Comparison of ENCODE assay signal across 26 mouse cellular contexts in genomic region chr10:44604512-44604911, GRCm38 (mm10).
DNase-seq lines count a peak whose midpoint lies in the region; TF ChIP-seq lines count a peak whose summit lies in the region.
"Had no signal": no experiment of that assay in that cellular context is flagged by ENCODE, and none has a peak within 500 bp of the region (broad histone marks: within the 10 kb centered on the region; RNA-seq: fewer than 3 reads in every experiment).

No protein-coding gene starts in this region.

- H3K27ac ChIP-seq in liver, adult 2 months (replicated peaks; ENCODE audit: insufficient read depth, low read depth, low read length): no peak overlapping the region
- H3K27ac ChIP-seq: embryonic facial prominence, embryonic 12.5 days; forebrain, embryonic 10.5 days; gastrocnemius, adult 2 months; kidney, postnatal 0 days; liver, embryonic 13.5 days; midbrain, embryonic 13.5 days; neural tube, embryonic 15.5 days had no signal

- 27% methylated on average over 11 of the region's 11 CpGs for WGBS in liver, adult 2 months

- no peaks in the 10 kb centered on the region for H3K27me3 ChIP-seq in liver, adult 2 months (ENCODE audit: control insufficient read depth, insufficient read depth, low read length)
- H3K27me3 ChIP-seq: embryonic facial prominence, embryonic 12.5 days; liver, embryonic 13.5 days; midbrain, embryonic 13.5 days; neural tube, embryonic 15.5 days had no signal

- no peak for TF ChIP-seq CTCF in liver, adult 2 months (IDR thresholded peaks at IDR 0.05; ENCODE audit: low read depth, low read length)

- no peak overlapping the region for H3K9ac ChIP-seq in liver, adult 2 months (ENCODE audit: low read depth, low read length)
- H3K9ac ChIP-seq: embryonic facial prominence, embryonic 12.5 days; liver, embryonic 13.5 days; midbrain, embryonic 13.5 days; neural tube, embryonic 15.5 days had no signal

- no peaks in the 10 kb centered on the region for H3K36me3 ChIP-seq in liver, adult 2 months (ENCODE audit: control insufficient read depth, insufficient read depth, low read length)
- H3K36me3 ChIP-seq: embryonic facial prominence, embryonic 12.5 days; forebrain, embryonic 10.5 days; G1E; liver, embryonic 13.5 days; midbrain, embryonic 13.5 days; neural tube, embryonic 15.5 days had no signal

- H3K4me3 ChIP-seq in liver, adult 2 months (ENCODE audit: insufficient read depth, low read depth, low read length): no peak overlapping the region
- H3K4me3 ChIP-seq: embryonic facial prominence, embryonic 12.5 days; forebrain, embryonic 10.5 days; gastrocnemius, adult 2 months; liver, embryonic 13.5 days; midbrain, embryonic 13.5 days; neural tube, embryonic 15.5 days had no signal

- no peak for TF ChIP-seq POLR2A in liver, adult 2 months (IDR thresholded peaks at IDR 0.05; ENCODE audit: extremely low read depth, insufficient read depth, low read length)

- peak; percentile 39 for DNase-seq in kidney, adult 11 months
- no peak for DNase-seq in kidney, postnatal 10 days
- DNase-seq in liver, adult 2 months (ENCODE audit: extremely low read depth, low read depth, low spot score): peak; percentile 92
- DNase-seq in liver: no peak
- peak; percentile 46 for DNase-seq in fat pad, adult 2 months (ENCODE audit: extremely low read depth, low read depth, low spot score)
- DNase-seq in yolk sac, embryonic 10.5 days (ENCODE audit: low spot score): peak; percentile 33
- DNase-seq in adrenal gland, adult 8-10 months: no peak
- DNase-seq: adrenal gland, postnatal 10 days; cerebellum, adult 11 months; cerebellum, adult 9-10 months; cerebellum, postnatal 36 days; embryo, embryonic 11 days; gastrocnemius, adult 2 months; gastrocnemius, postnatal 36 days; liver, embryonic 13.5 days; lung, postnatal 4 days; retina, postnatal 1 day; right cerebral cortex, postnatal 25 days; spleen, adult 18-20 months; thymus, postnatal 14 days had no signal

- H3K79me2 ChIP-seq in liver, adult 2 months (ENCODE audit: control insufficient read depth, insufficient read depth, low read length): no peaks in the 10 kb centered on the region

- peaks cover 12% of the 10 kb centered on the region for H3K4me1 ChIP-seq in liver, adult 2 months (ENCODE audit: control insufficient read depth, insufficient read depth, low read length)
- H3K4me1 ChIP-seq: forebrain, embryonic 10.5 days; midbrain, embryonic 13.5 days; neural tube, embryonic 15.5 days had no signal

Comparison
In these comparisons a context has a peak if more than half of its experiments do, and no peak if none do; other contexts are left out.
1. DNase-seq: peak in kidney, adult 11 months (single experiment), liver, adult 2 months (single experiment), fat pad, adult 2 months (single experiment) and yolk sac, embryonic 10.5 days (single experiment); none in kidney, postnatal 10 days (single experiment), liver (single experiment) and adrenal gland, adult 8-10 months (single experiment).